Mouse (Mus musculus) thymus, postnatal 36 days (tissue): ENCODE data around the gene Il9r.

Experiments
- DNase-seq, 2 experiments: peaks; one replicate each; pipeline ENCODE4 v3.0.0; 2022; ENCODE audit warnings: mixed read lengths in 2 of 2

Il9r gene

DNA sequence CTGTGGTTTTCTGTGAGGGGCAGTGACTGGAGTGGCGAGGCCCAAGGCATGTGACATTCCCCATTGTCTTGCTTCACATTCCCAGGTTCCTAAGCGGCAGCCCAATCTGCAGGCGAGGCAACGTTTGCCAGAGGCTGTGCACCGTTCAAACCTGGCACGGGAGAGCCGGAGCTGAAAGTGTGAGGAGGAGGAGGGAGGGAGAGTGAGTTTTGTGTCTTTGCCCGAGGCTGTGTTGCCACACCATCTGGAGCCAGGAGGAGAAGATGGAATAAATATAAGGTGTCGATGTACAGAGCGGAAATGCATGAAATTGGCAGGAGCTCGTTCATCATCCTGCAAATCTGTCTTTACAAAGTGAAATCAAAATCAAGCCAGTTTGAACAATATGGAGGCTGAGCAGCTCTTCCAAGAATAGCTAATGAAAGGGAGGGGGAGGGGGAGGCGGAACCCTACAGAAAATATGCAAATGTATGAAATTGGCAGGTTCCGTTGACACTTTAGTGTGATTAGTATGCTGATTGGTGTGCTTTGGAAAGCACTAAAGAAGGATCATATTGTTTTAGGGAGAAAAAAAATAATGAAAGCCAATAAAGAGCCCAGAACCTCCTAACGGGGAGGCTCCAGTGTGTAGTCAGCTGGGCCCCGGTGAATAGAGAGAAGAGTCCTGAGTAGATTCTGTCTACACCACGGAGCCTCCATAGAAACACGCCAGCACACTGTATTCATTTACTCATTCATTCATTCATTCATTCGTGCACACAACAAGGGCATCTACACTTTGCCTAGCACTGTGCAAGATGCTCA lies 42.1 kb downstream of the Il9r start:
- no peak for DNase-seq

GRCm38 (mm10) chr11:32156854-32157630 lies 43.0 kb downstream of the Il9r start:
- no peak for DNase-seq

DNA sequence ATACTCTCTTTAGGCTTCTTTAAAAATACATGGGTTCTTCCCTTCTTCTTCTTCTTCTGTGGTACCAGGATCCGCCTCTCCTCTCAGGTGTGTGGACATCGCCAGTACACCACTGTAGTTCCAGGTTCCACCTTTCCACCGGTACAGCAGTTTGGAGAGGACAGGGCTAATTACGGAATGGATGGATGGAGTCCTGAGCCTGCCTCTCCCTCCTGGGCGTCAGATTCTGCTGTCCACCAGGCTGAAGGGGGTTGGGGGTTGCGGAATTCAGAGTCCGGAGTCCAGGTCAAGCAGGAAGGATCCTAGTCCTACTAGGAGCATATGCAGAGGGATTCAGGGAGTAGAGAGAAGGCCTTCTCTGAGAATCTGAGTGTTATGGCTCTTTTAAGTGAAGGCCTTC lies 46.9 kb downstream of the Il9r start:
- DNase-seq: no peak

- no peak for DNase-seq
These were observed 47.3 kb downstream of the Il9r start for GRCm38 (mm10) chr11:32152814-32153213.

DNA sequence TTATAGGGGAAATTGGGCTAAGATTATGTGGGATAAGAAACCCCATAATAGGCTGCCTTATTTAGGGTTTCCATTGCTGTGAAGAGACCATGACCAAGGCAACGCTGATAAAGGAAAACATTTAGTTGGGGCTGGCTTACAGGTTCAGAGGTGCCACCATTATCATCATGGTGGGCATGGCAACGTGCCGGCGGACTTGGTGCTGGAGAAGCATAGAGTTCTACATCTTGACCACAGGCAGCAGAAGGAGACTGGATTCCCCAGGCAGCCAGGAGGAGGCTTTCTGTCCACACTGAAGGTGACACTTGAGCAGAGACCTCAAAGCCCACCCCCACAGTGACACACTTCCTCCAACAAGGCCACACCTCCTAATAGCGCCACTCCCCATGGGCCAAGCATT lies 48.8 kb downstream of the Il9r start:
- DNase-seq: no peak

- DNase-seq: no peak
These were observed 50.5 kb downstream of the Il9r start for GRCm38 (mm10) chr11:32149605-32150004.

GRCm38 (mm10) chr11:32142771-32143170 lies 57.3 kb downstream of the Il9r start:
- no peak for DNase-seq

- DNase-seq: no peak
These were observed 58.2 kb downstream of the Il9r start for GRCm38 (mm10) chr11:32141627-32142586.

DNA sequence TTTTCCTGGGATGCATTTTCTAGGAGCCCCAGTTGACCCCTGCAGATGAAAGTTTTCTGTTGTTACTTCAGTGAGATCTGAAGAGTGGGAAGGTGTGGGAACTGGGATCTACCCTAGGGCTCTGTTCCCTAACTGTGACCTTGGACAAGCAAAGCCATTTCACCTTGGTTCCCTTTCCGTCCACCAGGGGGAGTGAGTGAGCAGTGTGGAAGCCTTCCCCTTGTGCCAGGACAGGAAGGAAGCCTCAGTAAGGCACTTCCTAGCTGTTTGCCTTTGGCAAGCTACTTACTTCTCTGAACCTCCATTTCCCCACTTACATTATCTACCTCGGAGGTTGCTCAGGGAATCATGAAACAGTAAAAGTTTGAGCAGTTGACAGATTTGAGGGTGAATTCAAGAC lies 59.0 kb downstream of the Il9r start:
- peak; percentile 84 to 86 for DNase-seq

- peak; percentile 67 to 82 for DNase-seq
These were observed 60.5 kb downstream of the Il9r start for GRCm38 (mm10) chr11:32139528-32139961.

- no peak for DNase-seq
These were observed 61.5 kb downstream of the Il9r start for GRCm38 (mm10) chr11:32138614-32138964.

- peak; percentile 24 to 44 for DNase-seq
These were observed 62.1 kb downstream of the Il9r start for GRCm38 (mm10) chr11:32137719-32138613.
